In the genomic region with DNA sequence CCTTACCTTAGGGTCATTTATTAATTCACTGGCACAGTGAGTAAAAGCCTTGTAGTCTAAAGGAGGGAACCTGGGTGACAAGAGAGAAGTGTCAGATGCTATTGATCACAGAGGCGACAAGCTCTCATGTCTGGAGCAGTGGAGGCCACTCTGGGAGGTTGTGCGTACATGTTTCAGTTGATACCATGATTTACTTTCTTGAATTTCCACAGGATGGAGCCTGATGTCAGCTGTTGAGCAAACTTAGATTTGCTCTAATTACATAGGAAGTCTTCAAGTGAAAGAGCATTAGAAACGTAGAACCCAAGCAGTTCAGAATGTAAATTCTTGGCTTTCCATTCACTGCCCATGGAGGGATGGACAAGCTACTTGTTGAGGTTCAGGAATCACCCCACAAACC, we compare ENCODE assay signal across 26 mouse cellular contexts. TPM values are rescaled to one million over a fixed set of nuclear protein-coding genes. Genes with fewer than 3 reads are reported as not detected.
DNase-seq lines count a peak whose midpoint lies in the region; ATAC-seq and TF ChIP-seq lines count a peak whose summit lies in the region.
"Had no signal": no experiment of that assay in that cellular context is flagged by ENCODE, and none has a peak within 500 bp of the region (broad histone marks: within the 10 kb centered on the region; RNA-seq: fewer than 3 reads in every experiment).

No protein-coding gene starts in this region.

- no peaks in the 10 kb centered on the region for H3K9me3 ChIP-seq in intestine, embryonic 14.5 days (ENCODE audit: control insufficient read depth, low read length)
- H3K9me3 ChIP-seq in intestine, postnatal 0 days (ENCODE audit: control insufficient read depth): no peaks in the 10 kb centered on the region
- H3K9me3 ChIP-seq in lung, embryonic 16.5 days (ENCODE audit: control insufficient read depth, low read length): no peaks in the 10 kb centered on the region
- H3K9me3 ChIP-seq: embryonic facial prominence, embryonic 12.5 days; forebrain, embryonic 15.5 days; stomach, embryonic 15.5 days had no signal

- TF ChIP-seq CTCF in intestine, postnatal 0 days (IDR thresholded peaks at IDR 0.05; ENCODE audit: low read depth): no peak

- H3K9ac ChIP-seq in intestine, embryonic 14.5 days (ENCODE audit: low read length): no peak overlapping the region
- H3K9ac ChIP-seq in intestine, postnatal 0 days (ENCODE audit: low read depth, low read length): no peak overlapping the region
- no peak overlapping the region for H3K9ac ChIP-seq in lung, embryonic 16.5 days (ENCODE audit: low read length)
- H3K9ac ChIP-seq: embryonic facial prominence, embryonic 12.5 days; forebrain, embryonic 15.5 days; liver, embryonic 14.5 days; stomach, embryonic 15.5 days had no signal

- ATAC-seq in intestine, embryonic 14.5 days (replicated peaks; ENCODE audit: low FRiP score, low TSS enrichment, low read depth): no peak
- ATAC-seq in intestine, postnatal 0 days: no peak
- ATAC-seq in lung, embryonic 16.5 days (ENCODE audit: low read depth): no peak
- ATAC-seq: activated CD4-positive, CD25-positive, alpha-beta regulatory T cell, adult 4 months; forebrain, embryonic 15.5 days had no signal

- H3K36me3 ChIP-seq in intestine, embryonic 14.5 days (ENCODE audit: control insufficient read depth, insufficient read depth, low read length): no peaks in the 10 kb centered on the region
- no peaks in the 10 kb centered on the region for H3K36me3 ChIP-seq in intestine, postnatal 0 days (ENCODE audit: control insufficient read depth, insufficient read depth)
- H3K36me3 ChIP-seq in lung, embryonic 16.5 days (ENCODE audit: control insufficient read depth, insufficient read depth, low read length): no peaks in the 10 kb centered on the region
- H3K36me3 ChIP-seq: stomach, embryonic 15.5 days had no signal

- 71% methylated on average over 3 of the region's 3 CpGs for WGBS in intestine, embryonic 14.5 days
- 82% methylated on average over 3 of the region's 3 CpGs for WGBS in intestine, postnatal 0 days
- 44% methylated on average over 3 of the region's 3 CpGs for WGBS in lung, embryonic 16.5 days

- H3K4me1 ChIP-seq in intestine, embryonic 14.5 days (replicated peaks; ENCODE audit: control insufficient read depth, insufficient read depth, low read length): peaks cover 23% of the 10 kb centered on the region
- H3K4me1 ChIP-seq in intestine, postnatal 0 days (replicated peaks; ENCODE audit: control insufficient read depth, insufficient read depth, low read length): no peaks in the 10 kb centered on the region
- peaks cover 48% of the 10 kb centered on the region for H3K4me1 ChIP-seq in lung, embryonic 16.5 days (replicated peaks; ENCODE audit: control insufficient read depth, insufficient read depth, low read length)

- H3K4me2 ChIP-seq in intestine, embryonic 14.5 days (ENCODE audit: low read length): no peak overlapping the region
- H3K4me2 ChIP-seq in intestine, postnatal 0 days (replicated peaks; ENCODE audit: low read depth): no peak overlapping the region
- H3K4me2 ChIP-seq in lung, embryonic 16.5 days (ENCODE audit: low read depth, low read length): no peak overlapping the region
- H3K4me2 ChIP-seq: embryonic facial prominence, embryonic 12.5 days; forebrain, embryonic 15.5 days; midbrain, embryonic 11.5 days; stomach, embryonic 15.5 days had no signal

- no peaks in the 10 kb centered on the region for H3K27me3 ChIP-seq in intestine, embryonic 14.5 days (replicated peaks; ENCODE audit: control insufficient read depth, insufficient read depth, low read length)
- peaks cover 15% of the 10 kb centered on the region; the same call in 1 of the 2 replicates for H3K27me3 ChIP-seq in intestine, postnatal 0 days (replicated peaks; ENCODE audit: control insufficient read depth, insufficient read depth, low read length)
- no peaks in the 10 kb centered on the region for H3K27me3 ChIP-seq in lung, embryonic 16.5 days (ENCODE audit: control insufficient read depth, insufficient read depth, low read depth, low read length)
- H3K27me3 ChIP-seq: embryonic facial prominence, embryonic 12.5 days; forebrain, embryonic 15.5 days; stomach, embryonic 15.5 days had no signal

- DNase-seq in embryo, embryonic 11 days: peak; percentile 8
- no peak for DNase-seq in embryo, embryonic 10 days (ENCODE audit: low spot score)
- peak; percentile 39 for DNase-seq in intestine, embryonic 14.5 days (ENCODE audit: low spot score)
- no peak for DNase-seq in lung, postnatal 36 days
- peak; percentile 63 for DNase-seq in naive thymus-derived CD4-positive, alpha-beta T cell, adult 2 months (ENCODE audit: low read depth)
- DNase-seq in layer of hippocampus, postnatal 10 days (ENCODE audit: low spot score in 2 of 2): no peak
- DNase-seq: adrenal gland, adult 2 months; adrenal gland, postnatal 36 days; cerebellum, adult 2 months; cerebellum, postnatal 14 days; gastrocnemius, adult 2 months; gastrocnemius, postnatal 36 days; kidney, adult 2 months; kidney, postnatal 4 days; liver; lung, adult 2 months; right cerebral cortex, postnatal 25 days; thymus, postnatal 14 days had no signal

- no peak overlapping the region for H3K4me3 ChIP-seq in intestine, embryonic 14.5 days (ENCODE audit: low read depth, low read length)
- no peak overlapping the region for H3K4me3 ChIP-seq in intestine, postnatal 0 days (ENCODE audit: low read depth, low read length)
- no peak overlapping the region for H3K4me3 ChIP-seq in lung, embryonic 16.5 days (ENCODE audit: low read length)
- H3K4me3 ChIP-seq: embryonic facial prominence, embryonic 12.5 days; forebrain, embryonic 15.5 days; gastrocnemius, adult 2 months; stomach, embryonic 15.5 days had no signal

- no peak overlapping the region for H3K27ac ChIP-seq in intestine, embryonic 14.5 days (ENCODE audit: low read depth)
- no peak overlapping the region for H3K27ac ChIP-seq in intestine, postnatal 0 days (ENCODE audit: low read depth, low read length)
- H3K27ac ChIP-seq in lung, embryonic 16.5 days (ENCODE audit: low read length): peak overlapping the region; percentile 67
- H3K27ac ChIP-seq: embryonic facial prominence, embryonic 12.5 days; forebrain, embryonic 15.5 days; gastrocnemius, adult 2 months; liver, embryonic 14.5 days; stomach, embryonic 15.5 days had no signal

RNA-seq across cellular contexts. Expression of a gene that starts 5.4 kb away (rescaled TPM):
- 22.4 and 26.7 TPM in 2 replicates for polyA plus RNA-seq in intestine, embryonic 14.5 days (2014; fragmentation: Nextera tagmentation; extraction: Ambion mirVana)
- 6.0 and 6.8 TPM in 2 replicates for polyA plus RNA-seq in intestine, postnatal 0 days (2015; fragmentation: Nextera tagmentation; extraction: Ambion mirVana)
- polyA plus RNA-seq in lung, embryonic 16.5 days (2015; fragmentation: Nextera tagmentation; extraction: Ambion mirVana): 49.0 and 56.2 TPM in 2 replicates
- 10 to 100 TPM; 12.8 to 15.5 TPM for total RNA-seq in layer of hippocampus, postnatal 10 days (2021)

Comparison
In these comparisons a context has a peak if more than half of its experiments do, and no peak if none do; other contexts are left out.
1. DNase-seq: peak in embryo, embryonic 11 days (single experiment), intestine, embryonic 14.5 days (single experiment) and naive thymus-derived CD4-positive, alpha-beta T cell, adult 2 months (single experiment); none in embryo, embryonic 10 days (single experiment), lung, postnatal 36 days (single experiment) and layer of hippocampus, postnatal 10 days (0 of 2).